In the genomic region with DNA sequence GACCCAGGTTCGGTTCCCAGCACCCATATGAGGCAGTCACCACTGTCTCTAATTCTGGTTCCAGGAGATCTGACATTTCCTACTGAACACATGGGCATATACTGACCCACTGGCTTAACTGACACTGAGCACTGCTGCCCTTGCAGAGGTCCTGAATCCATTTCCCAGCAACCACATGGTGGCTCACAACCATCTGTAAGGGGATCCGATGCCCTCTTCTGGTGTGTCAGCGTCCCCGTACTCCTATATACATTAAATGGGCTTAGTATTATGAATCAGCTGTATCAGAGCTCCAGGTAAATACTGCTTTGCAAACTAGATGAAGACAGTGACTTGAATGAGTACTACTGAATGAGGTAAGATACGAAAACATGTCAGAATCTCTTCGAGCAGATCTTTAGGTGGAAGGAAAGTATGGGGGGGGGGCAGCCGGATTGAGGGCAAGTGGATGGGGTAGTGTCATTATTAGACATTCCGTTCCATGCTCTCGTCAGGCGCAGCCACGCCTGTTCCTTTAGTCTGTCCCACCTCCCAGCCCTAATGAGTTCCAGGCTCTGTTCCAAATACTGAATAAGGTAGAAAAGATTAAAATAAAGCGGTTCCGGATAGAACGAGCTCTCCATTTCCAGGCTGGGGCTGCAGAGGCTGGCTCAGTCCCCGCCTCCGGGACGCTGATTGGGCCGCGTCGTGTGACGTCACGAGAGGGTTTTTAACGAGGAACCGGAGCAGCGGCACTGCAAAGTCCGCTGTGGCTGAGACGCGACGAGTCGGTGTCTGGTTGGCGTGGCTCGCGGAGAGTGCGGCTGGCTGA, we compare ENCODE assay signal across 8 mouse cellular contexts. TPM values are rescaled to one million over a fixed set of nuclear protein-coding genes. Genes with fewer than 3 reads are reported as not detected.
DNase-seq lines count a peak whose midpoint lies in the region; ATAC-seq lines count a peak whose summit lies in the region.

A gene (plus strand): TSS at position 717 of the 811 bp plus-strand sequence.

- peak; percentile 94 for DNase-seq in MN1 (ENCODE audit: low spot score)
- DNase-seq in cerebellum, adult 9-11 months = peak; percentile 95
- DNase-seq in frontal cortex, postnatal 10 days (ENCODE audit: low spot score in 2 of 2) = peak; percentile 89 to 96
- DNase-seq in layer of hippocampus, postnatal 14 days (ENCODE audit: low spot score in 2 of 2) = peak; percentile 92 to 97
- peak; percentile 97 for DNase-seq in lung, postnatal 14 days
- DNase-seq in retina, adult 2 months (ENCODE audit: low read depth, low spot score) = peak; percentile 94
- DNase-seq in thymus, postnatal 36 days = peak; percentile 94 to 95

- peak within 1 kb of the TSS; percentile 89 for H3K4me2 ChIP-seq in hindbrain, embryonic 12.5 days (replicated peaks)

- ATAC-seq in hindbrain, embryonic 12.5 days (ENCODE audit: low FRiP score) = peak; percentile 95

- peak within 1 kb of the TSS; percentile 85 for H3K27ac ChIP-seq in hindbrain, embryonic 12.5 days

- peak within 1 kb of the TSS; percentile 55 for H3K4me3 ChIP-seq in hindbrain, embryonic 12.5 days

- no peaks in the 10 kb centered on the region for H3K36me3 ChIP-seq in hindbrain, embryonic 12.5 days

- peaks cover 29% of the 10 kb centered on the region for H3K4me1 ChIP-seq in hindbrain, embryonic 12.5 days

- H3K27me3 ChIP-seq in hindbrain, embryonic 12.5 days = peaks cover 9% of the 10 kb centered on the region

- WGBS in hindbrain, embryonic 12.5 days = 8% methylated on average over 34 of the region's 34 CpGs

- peak within 1 kb of the TSS; percentile 79 for H3K9ac ChIP-seq in hindbrain, embryonic 12.5 days

- no peaks in the 10 kb centered on the region for H3K9me3 ChIP-seq in hindbrain, embryonic 12.5 days (replicated peaks)

RNA-seq across cellular contexts. Expression of the gene that starts here (rescaled TPM):
- polyA plus RNA-seq in hindbrain, embryonic 12.5 days (2016; fragmentation: Nextera tagmentation; extraction: Ambion mirVana) = 11.6 and 12.1 TPM in 2 replicates
- 10 to 100 TPM; 12.6 to 14.2 TPM for total RNA-seq in layer of hippocampus, postnatal 14 days (2021)

Comparison
In these comparisons a context has a peak if more than half of its experiments do, and no peak if none do; other contexts are left out.
1. Peak in every context shown above with its lines: DNase-seq, ATAC-seq, H3K4me3 ChIP-seq and H3K27ac ChIP-seq.